In the genomic region with DNA sequence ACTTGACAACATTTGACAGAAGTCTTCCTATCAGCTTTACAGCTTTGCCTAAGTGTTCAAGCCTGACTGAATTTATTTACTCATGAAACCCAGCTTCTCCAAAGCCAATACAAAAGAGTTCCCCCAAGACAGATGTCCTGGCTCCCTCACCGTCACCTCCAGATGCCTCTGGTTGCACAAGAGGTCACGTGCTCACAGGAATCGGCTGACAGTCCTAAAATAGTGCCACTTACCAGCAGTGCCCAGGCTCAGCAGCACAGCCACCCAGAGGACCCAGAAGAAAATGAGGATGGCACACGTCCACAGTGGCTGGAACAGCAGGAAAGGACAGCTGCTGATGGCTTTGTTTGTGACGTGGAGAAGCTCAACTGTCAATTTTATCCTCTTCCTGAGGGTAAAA, we compare ENCODE assay signal across 20 mouse cellular contexts. TPM values are rescaled to one million over a fixed set of nuclear protein-coding genes. Genes with fewer than 3 reads are reported as not detected.
A peak's percentile ranks its signal among the peaks of the same experiment; 100 is the strongest.
DNase-seq lines count a peak whose midpoint lies in the region; ATAC-seq and TF ChIP-seq lines count a peak whose summit lies in the region.
"Had no signal": no experiment of that assay in that cellular context is flagged by ENCODE, and none has a peak within 500 bp of the region (broad histone marks: within the 10 kb centered on the region; RNA-seq: fewer than 3 reads in every experiment).

No protein-coding gene starts in this region.

- DNase-seq in heart, adult 18-20 months = peak; percentile 44 to 55
- no peak for DNase-seq in heart, postnatal 25 days (ENCODE audit: low spot score)
- DNase-seq in cerebellum, adult 11-12 months = no peak
- no peak for DNase-seq in adrenal gland, postnatal 10 days
- DNase-seq in lung, postnatal 4 days = no peak
- DNase-seq: adrenal gland, adult 8-10 months; cerebellum, postnatal 25 days; kidney, adult 2 months; kidney, postnatal 36 days; liver; spleen, adult 18-20 months; thymus, postnatal 14 days had no signal

- no peak overlapping the region for H3K4me3 ChIP-seq in heart, embryonic 16.5 days (ENCODE audit: low read length)
- no peak overlapping the region for H3K4me3 ChIP-seq in myocyte
- H3K4me3 ChIP-seq: lung, embryonic 15.5 days; midbrain, embryonic 10.5 days had no signal

- peak overlapping the region; percentile 4; the same call in 1 of the 2 replicates for H3K4me2 ChIP-seq in heart, embryonic 16.5 days (ENCODE audit: low read depth, low read length)
- peak overlapping the region; percentile 23 for H3K4me2 ChIP-seq in myocyte (ENCODE audit: low read depth)
- H3K4me2 ChIP-seq: lung, embryonic 15.5 days had no signal

- WGBS in heart, embryonic 16.5 days = 33% methylated on average over 5 of the region's 5 CpGs

- H3K4me1 ChIP-seq in heart, embryonic 16.5 days (ENCODE audit: control insufficient read depth, insufficient read depth, low read length) = peaks cover 10% of the 10 kb centered on the region

- TF ChIP-seq POLR2A in myocyte (IDR thresholded peaks at IDR 0.05; ENCODE audit: insufficient read length, low read depth) = no peak

- H3K27me3 ChIP-seq in heart, embryonic 16.5 days (ENCODE audit: control insufficient read depth, insufficient read depth, low read length) = no peaks in the 10 kb centered on the region
- no peaks in the 10 kb centered on the region for H3K27me3 ChIP-seq in myocyte (ENCODE audit: control insufficient read depth, insufficient read depth, insufficient read length)
- H3K27me3 ChIP-seq: lung, embryonic 15.5 days had no signal

- no peak overlapping the region for H3ac ChIP-seq in myocyte (ENCODE audit: control insufficient read depth, insufficient read length)

- no peaks in the 10 kb centered on the region for H3K9me3 ChIP-seq in heart, embryonic 16.5 days (replicated peaks; ENCODE audit: control insufficient read depth, low read length)
- H3K9me3 ChIP-seq: lung, embryonic 15.5 days; midbrain, embryonic 10.5 days had no signal

- no peaks in the 10 kb centered on the region for H3K36me3 ChIP-seq in heart, embryonic 16.5 days (ENCODE audit: control insufficient read depth, insufficient read depth)
- H3K36me3 ChIP-seq in myocyte (ENCODE audit: control insufficient read depth, insufficient read depth) = no peaks in the 10 kb centered on the region
- H3K36me3 ChIP-seq: lung, embryonic 15.5 days; midbrain, embryonic 10.5 days had no signal

- intact Hi-C loops in heart, postnatal 25 days (cut with DNase I) = no loop called here

- no peaks in the 10 kb centered on the region for H3K79me2 ChIP-seq in myocyte (ENCODE audit: control insufficient read depth, insufficient read depth)

- H3K9ac ChIP-seq in heart, embryonic 16.5 days (ENCODE audit: low read length) = no peak overlapping the region
- H3K9ac ChIP-seq: lung, embryonic 15.5 days had no signal

- ATAC-seq in granulocyte monocyte progenitor cell, adult 5-6 weeks (replicated peaks; ENCODE audit: poor library complexity, severe bottlenecking) = peak; percentile 96
- ATAC-seq in heart, embryonic 16.5 days (replicated peaks; ENCODE audit: extremely low read depth, insufficient read depth, low FRiP score) = peak; percentile 92
- ATAC-seq: hindbrain, postnatal 0 days had no signal

- peak overlapping the region; percentile 64 for H3K27ac ChIP-seq in heart, embryonic 16.5 days (ENCODE audit: low read length)
- H3K27ac ChIP-seq: hindbrain, postnatal 0 days; lung, embryonic 15.5 days; midbrain, embryonic 10.5 days had no signal

TF ChIP-seq in myocyte, 11 proteins besides CTCF, POLR2A, EP300 and RAD21:
- TF ChIP-seq USF1 (IDR thresholded peaks at IDR 0.05; ENCODE audit: low read depth) = peak; percentile 81
- TF ChIP-seq SRF (IDR thresholded peaks at IDR 0.05; ENCODE audit: control insufficient read depth, insufficient read length, low read depth) = no peak
- TF ChIP-seq MYOD1 (IDR thresholded peaks at IDR 0.05; ENCODE audit: control insufficient read depth in 1 of 3, insufficient read length in 2 of 3, low read depth in 2 of 3) = peak in 2 of 3 experiments; percentile 21 to 38
- TF ChIP-seq CEBPB (IDR thresholded peaks at IDR 0.05; ENCODE audit: insufficient read depth, poor library complexity, severe bottlenecking) = peak; percentile 81; the same call in 1 of the 2 replicates
- TF ChIP-seq MYOG (IDR thresholded peaks at IDR 0.05; ENCODE audit: control insufficient read depth in 1 of 3, insufficient read depth in 1 of 3, insufficient read length in 2 of 3, low read depth in 2 of 3) = peak in 2 of 3 experiments; percentile 35 to 40

RNA-seq across cellular contexts. Expression of gene Slc44a3, which starts 23.1 kb away (rescaled TPM):
- under 1 TPM in 1 of 2 experiments, not detected in 1; 0.46 TPM for total RNA-seq in heart, adult 18-20 months (2021)
- not detected for total RNA-seq in heart, postnatal 25 days (2021)
- not detected in 2 replicates for total RNA-seq in granulocyte monocyte progenitor cell, adult 5-6 weeks (2014; fragmentation: Nextera tagmentation)
- total RNA-seq in granulocyte monocyte progenitor cell, adult 5-6 weeks (2017) = not detected in 2 replicates
- 1.2 and 2.5 TPM in 2 replicates for polyA plus RNA-seq in heart, embryonic 16.5 days (2015; fragmentation: Nextera tagmentation; extraction: Ambion mirVana)
- polyA plus RNA-seq in myocyte (2012; fragmentation: generic; extraction: Trizol) = 2.3 TPM
- total RNA-seq in adrenal gland, postnatal 10 days (2021) = 10 to 100 TPM; 19.8 to 22.8 TPM
- total RNA-seq: layer of hippocampus, postnatal 14 days; left cerebral cortex, postnatal 14 days had no signal

Comparison
In these comparisons a context has a peak if more than half of its experiments do, and no peak if none do; other contexts are left out.
1. DNase-seq: peak in heart, adult 18-20 months (2 of 2); none in heart, postnatal 25 days (single experiment), cerebellum, adult 11-12 months (single experiment), adrenal gland, postnatal 10 days (single experiment) and lung, postnatal 4 days (0 of 2).
2. RNA of gene Slc44a3, which starts 23.1 kb away (total RNA-seq): 19.8 to 22.8 TPM in adrenal gland, postnatal 10 days; 0.46 TPM in heart, adult 18-20 months, not detected in heart, postnatal 25 days and not detected in granulocyte monocyte progenitor cell, adult 5-6 weeks; every median in the first group is over 10 times any median in the second.